In genomic region chr12:12652361-12652760, GRCm38 (mm10) we compare ENCODE assay signal across 30 mouse cellular contexts.
DNase-seq lines count a peak whose midpoint lies in the region; ATAC-seq lines count a peak whose summit lies in the region.
"Had no signal": no experiment of that assay in that cellular context is flagged by ENCODE, and none has a peak within 500 bp of the region (broad histone marks: within the 10 kb centered on the region; RNA-seq: fewer than 3 reads in every experiment).

No protein-coding gene starts in this region.

- no peak overlapping the region for H3K27ac ChIP-seq in hindbrain, embryonic 12.5 days
- no peak overlapping the region for H3K27ac ChIP-seq in hindbrain, embryonic 14.5 days
- H3K27ac ChIP-seq in neural tube, embryonic 11.5 days (ENCODE audit: low read depth, low read length) = no peak overlapping the region
- peak overlapping the region; percentile 84 for H3K27ac ChIP-seq in embryonic facial prominence, embryonic 10.5 days (replicated peaks)
- H3K27ac ChIP-seq: embryonic facial prominence, embryonic 13.5 days; heart, embryonic 13.5 days; kidney, embryonic 15.5 days; limb, embryonic 13.5 days; lung, embryonic 15.5 days; stomach, embryonic 15.5 days had no signal

- H3K4me2 ChIP-seq in hindbrain, embryonic 12.5 days (replicated peaks) = no peak overlapping the region
- no peak overlapping the region for H3K4me2 ChIP-seq in hindbrain, embryonic 14.5 days (replicated peaks)
- H3K4me2 ChIP-seq in neural tube, embryonic 11.5 days (ENCODE audit: low read depth) = no peak overlapping the region
- H3K4me2 ChIP-seq: embryonic facial prominence, embryonic 13.5 days; heart, embryonic 13.5 days; kidney, embryonic 15.5 days; limb, embryonic 13.5 days; liver, embryonic 11.5 days; lung, embryonic 15.5 days; stomach, embryonic 15.5 days had no signal

- H3K9ac ChIP-seq in hindbrain, embryonic 12.5 days = no peak overlapping the region
- H3K9ac ChIP-seq in hindbrain, embryonic 14.5 days = no peak overlapping the region
- no peak overlapping the region for H3K9ac ChIP-seq in neural tube, embryonic 11.5 days (ENCODE audit: low read length)
- H3K9ac ChIP-seq: embryonic facial prominence, embryonic 13.5 days; forebrain, postnatal 0 days; heart, embryonic 13.5 days; kidney, embryonic 15.5 days; limb, embryonic 13.5 days; lung, embryonic 15.5 days; stomach, embryonic 15.5 days had no signal

- no peaks in the 10 kb centered on the region for H3K27me3 ChIP-seq in hindbrain, embryonic 12.5 days
- no peaks in the 10 kb centered on the region for H3K27me3 ChIP-seq in hindbrain, embryonic 14.5 days (ENCODE audit: control insufficient read depth, insufficient read depth, low read length)
- no peaks in the 10 kb centered on the region for H3K27me3 ChIP-seq in neural tube, embryonic 11.5 days (ENCODE audit: control insufficient read depth, insufficient read depth, low read length)
- no peaks in the 10 kb centered on the region for H3K27me3 ChIP-seq in embryonic facial prominence, embryonic 10.5 days (replicated peaks; ENCODE audit: low read depth, poor library complexity, severe bottlenecking)
- H3K27me3 ChIP-seq: embryonic facial prominence, embryonic 13.5 days; heart, embryonic 13.5 days; kidney, embryonic 15.5 days; limb, embryonic 13.5 days; lung, embryonic 15.5 days; megakaryocyte, embryonic 14.5 days; stomach, embryonic 15.5 days had no signal

- no peak overlapping the region for H3K4me3 ChIP-seq in hindbrain, embryonic 12.5 days
- H3K4me3 ChIP-seq in hindbrain, embryonic 14.5 days (replicated peaks; ENCODE audit: low read length) = no peak overlapping the region
- no peak overlapping the region for H3K4me3 ChIP-seq in neural tube, embryonic 11.5 days (ENCODE audit: low read depth, low read length)
- H3K4me3 ChIP-seq in embryonic facial prominence, embryonic 10.5 days = no peak overlapping the region
- H3K4me3 ChIP-seq: embryonic facial prominence, embryonic 13.5 days; heart, embryonic 13.5 days; kidney, embryonic 15.5 days; limb, embryonic 13.5 days; lung, embryonic 15.5 days; megakaryocyte, embryonic 14.5 days; stomach, embryonic 15.5 days had no signal

- peaks cover 16% of the 10 kb centered on the region for H3K4me1 ChIP-seq in hindbrain, embryonic 12.5 days
- no peaks in the 10 kb centered on the region for H3K4me1 ChIP-seq in hindbrain, embryonic 14.5 days (replicated peaks; ENCODE audit: control insufficient read depth, insufficient read depth, low read length)
- 0 out of 2 replicates have a peak, but pooled peaks cover 2% of the 10 kb centered on the region for H3K4me1 ChIP-seq in neural tube, embryonic 11.5 days (ENCODE audit: control insufficient read depth, insufficient read depth, low read length)
- H3K4me1 ChIP-seq in embryonic facial prominence, embryonic 10.5 days = peaks cover 53% of the 10 kb centered on the region
- H3K4me1 ChIP-seq: stomach, embryonic 15.5 days had no signal

- 0 out of 2 replicates have a peak, but pooled peaks have one; percentile 19 for ATAC-seq in hindbrain, embryonic 12.5 days (ENCODE audit: low FRiP score)
- ATAC-seq in hindbrain, embryonic 14.5 days (ENCODE audit: low FRiP score) = no peak
- no peak for ATAC-seq in neural tube, embryonic 11.5 days (ENCODE audit: insufficient read depth, low FRiP score, low TSS enrichment)
- ATAC-seq: forebrain, postnatal 0 days; inflammation-experienced regulatory T-cells, adult 6 months had no signal

- no peaks in the 10 kb centered on the region for H3K9me3 ChIP-seq in hindbrain, embryonic 12.5 days (replicated peaks)
- H3K9me3 ChIP-seq in hindbrain, embryonic 14.5 days (ENCODE audit: control insufficient read depth, low read length) = no peaks in the 10 kb centered on the region
- H3K9me3 ChIP-seq in neural tube, embryonic 11.5 days (ENCODE audit: control insufficient read depth, low read length) = no peaks in the 10 kb centered on the region
- H3K9me3 ChIP-seq in embryonic facial prominence, embryonic 10.5 days = no peaks in the 10 kb centered on the region; the same call in 1 of the 2 replicates
- H3K9me3 ChIP-seq: embryonic facial prominence, embryonic 13.5 days; heart, embryonic 13.5 days; kidney, embryonic 15.5 days; limb, embryonic 13.5 days; lung, embryonic 15.5 days; stomach, embryonic 15.5 days had no signal

- DNase-seq in hindbrain, embryonic 14.5 days (ENCODE audit: low spot score) = no peak
- peak; percentile 28 for DNase-seq in neural tube, embryonic 11.5 days (ENCODE audit: low spot score)
- no peak for DNase-seq in neural tube, embryonic 10.5 days (ENCODE audit: extremely low spot score, low spot score)
- DNase-seq in embryonic facial prominence, embryonic 10.5 days (ENCODE audit: low spot score) = no peak
- DNase-seq in testis, postnatal 14 days (ENCODE audit: low spot score) = peak; percentile 26
- no peak for DNase-seq in embryo, embryonic 10 days (ENCODE audit: low spot score)
- DNase-seq: adrenal gland, postnatal 14 days; B cell, adult 2 months; cerebellum, adult 11 months; cerebellum, adult 9-10 months; cerebellum, postnatal 36 days; forebrain, postnatal 0 days; heart, postnatal 10 days; kidney, adult 18-20 months; kidney, postnatal 25 days; lung, postnatal 36 days; retina, postnatal 1 day; right cerebral cortex, postnatal 14 days; thymus, adult 18-20 months; thymus, postnatal 25 days had no signal

- WGBS in hindbrain, embryonic 12.5 days = 38% methylated on average over 7 of the region's 7 CpGs
- WGBS in hindbrain, embryonic 14.5 days = 21% methylated on average over 7 of the region's 7 CpGs
- 45% methylated on average over 7 of the region's 7 CpGs for WGBS in neural tube, embryonic 11.5 days
- 42% methylated on average over 7 of the region's 7 CpGs for WGBS in embryonic facial prominence, embryonic 10.5 days

- no peaks in the 10 kb centered on the region for H3K36me3 ChIP-seq in hindbrain, embryonic 12.5 days
- no peaks in the 10 kb centered on the region for H3K36me3 ChIP-seq in hindbrain, embryonic 14.5 days (replicated peaks; ENCODE audit: control insufficient read depth, insufficient read depth)
- no peaks in the 10 kb centered on the region for H3K36me3 ChIP-seq in neural tube, embryonic 11.5 days (ENCODE audit: control insufficient read depth, insufficient read depth, low read length)
- no peaks in the 10 kb centered on the region for H3K36me3 ChIP-seq in embryonic facial prominence, embryonic 10.5 days (replicated peaks)
- H3K36me3 ChIP-seq: embryonic facial prominence, embryonic 13.5 days; heart, embryonic 13.5 days; kidney, embryonic 15.5 days; limb, embryonic 13.5 days; lung, embryonic 15.5 days; stomach, embryonic 15.5 days had no signal

Comparison
In these comparisons a context has a peak if more than half of its experiments do, and no peak if none do; other contexts are left out.
1. DNase-seq: peak in neural tube, embryonic 11.5 days (single experiment) and testis, postnatal 14 days (single experiment); none in hindbrain, embryonic 14.5 days (single experiment), neural tube, embryonic 10.5 days (single experiment), embryonic facial prominence, embryonic 10.5 days (single experiment) and embryo, embryonic 10 days (single experiment).